Mouse (Mus musculus) embryonic facial prominence, embryonic 14.5 days (tissue): ENCODE measurements at regions not wholly inside any gene's neighbourhood (a gene's known extent, or its start where the extent isn't known, plus 50 kb on each side); places are given as distances from the start of the nearest gene placed in this dataset.
A peak's percentile ranks its signal among the peaks of the same experiment; 100 is the strongest.

Source experiments
- ATAC-seq: fragments of 200-750 bp; cut with Nextera tagmentation; 2 replicates; pipeline ENCODE4 v1.8.0; 2017; ENCODE audit warnings: low read depth, moderate number of reproducible peaks, moderate TSS enrichment
- DNase-seq: peaks from one replicate; pipeline ENCODE4 v3.0.0-alpha.2; 2015; ENCODE audit warnings: low spot score
- H3K27ac ChIP-seq: fragments of 300-500 bp; sonication (generic); replicated peaks from 2 replicates; pipeline ENCODE4 v1.5.1; 2014; ENCODE audit warnings: low read depth, mild to moderate bottlenecking, low read length, moderate library complexity
- H3K27me3 ChIP-seq: fragments of 300-500 bp; sonication (generic); replicated peaks from 2 replicates; pipeline ENCODE4 v1.6.1; 2014; ENCODE audit warnings: low read length; ENCODE audit not compliant: control insufficient read depth, insufficient read depth
- H3K36me3 ChIP-seq: fragments of 300-500 bp; sonication (generic); 2 replicates; pipeline ENCODE4 v1.6.1; 2014; ENCODE audit warnings: low read length, mixed read lengths; ENCODE audit not compliant: control insufficient read depth, insufficient read depth
- H3K4me1 ChIP-seq: fragments of 300-500 bp; sonication (generic); 2 replicates; pipeline ENCODE4 v1.6.1; 2014; ENCODE audit warnings: antibody characterized with exemption, low read length; ENCODE audit not compliant: control insufficient read depth, insufficient read depth
- H3K4me2 ChIP-seq: fragments of 300-500 bp; sonication (generic); 2 replicates; pipeline ENCODE4 v1.6.1; 2014; ENCODE audit warnings: low read depth, mild to moderate bottlenecking, low read length, moderate library complexity, mixed read lengths
- H3K4me3 ChIP-seq: fragments of 300-500 bp; sonication (generic); 2 replicates; pipeline ENCODE4 v1.5.1; 2014; ENCODE audit warnings: low read depth, mild to moderate bottlenecking, low read length
- H3K9ac ChIP-seq: fragments of 300-500 bp; sonication (generic); 2 replicates; pipeline ENCODE4 v1.6.1; 2014; ENCODE audit warnings: low read depth, mild to moderate bottlenecking, low read length, moderate library complexity, mixed read lengths
- H3K9me3 ChIP-seq: fragments of 300-500 bp; sonication (generic); 2 replicates; pipeline ENCODE4 v1.6.1; 2016; ENCODE audit warnings: low read length; ENCODE audit not compliant: control insufficient read depth
- WGBS: fragments of 180-500 bp; shearing (Covaris S2); extraction: QIAGEN DNeasy Blood & Tissue Kit; methylation state at CpG from one replicate; pipeline ENCODE4 v1.1.7; 2014; 5-methylcytosine and 5-hydroxymethylcytosine counted together

- Histone ChIP-seq H3K9me3 (no peaks in the 10 kb centered on the region), H3K27ac (no peak overlapping the region), H3K9ac (no peak overlapping the region), H3K4me3 (no peak overlapping the region), H3K27me3 (no peaks in the 10 kb centered on the region), H3K36me3 (no peaks in the 10 kb centered on the region), H3K4me2 (no peak overlapping the region), H3K4me1 (peaks cover 18% of the 10 kb centered on the region; the same call in 1 of the 2 replicates)
- 77% methylated on average over 7 of the region's 7 CpGs for WGBS
- ATAC-seq (no peak), DNase-seq (no peak)
Observed at GRCm38 (mm10) chr14:45983206-45983857, 325.4 kb upstream of the Ddhd1 start.

- Histone ChIP-seq H3K4me1 (peaks cover 18% of the 10 kb centered on the region; the same call in 1 of the 2 replicates), H3K36me3 (no peaks in the 10 kb centered on the region), H3K9me3 (no peaks in the 10 kb centered on the region), H3K4me2 (peak overlapping the region; percentile 37), H3K27ac (no peak overlapping the region; the same call in 1 of the 2 replicates), H3K9ac (no peak overlapping the region; the same call in 1 of the 2 replicates), H3K27me3 (no peaks in the 10 kb centered on the region), H3K4me3 (peak overlapping the region; percentile 12)
- WGBS, result 35% methylated on average over 20 of the region's 20 CpGs
- DNase-seq, result peak; percentile 88
- ATAC-seq, result peak; percentile 79; the same call in 1 of the 2 replicates
Observed at GRCm38 (mm10) chr14:45984135-45984892, 326.4 kb upstream of the Ddhd1 start.

GRCm38 (mm10) chr14:45992041-45992869, 334.3 kb upstream of the Ddhd1 start:
- Histone ChIP-seq H3K9ac (no peak overlapping the region), H3K9me3 (no peaks in the 10 kb centered on the region), H3K4me1 (peaks cover 19% of the 10 kb centered on the region), H3K27ac (no peak overlapping the region), H3K27me3 (no peaks in the 10 kb centered on the region), H3K4me2 (no peak overlapping the region), H3K4me3 (no peak overlapping the region), H3K36me3 (no peaks in the 10 kb centered on the region)
- no peak for DNase-seq
- 45% methylated on average over 17 of the region's 17 CpGs for WGBS
- no peak for ATAC-seq

GRCm38 (mm10) chr14:45992870-45993135, 334.9 kb upstream of the Ddhd1 start:
- no peaks in the 10 kb centered on the region for H3K36me3 ChIP-seq
- no peak overlapping the region for H3K4me2 ChIP-seq
- no peak overlapping the region for H3K27ac ChIP-seq
- peaks cover 19% of the 10 kb centered on the region for H3K4me1 ChIP-seq
- no peaks in the 10 kb centered on the region for H3K9me3 ChIP-seq
- H3K27me3 ChIP-seq, result no peaks in the 10 kb centered on the region
- DNase-seq (peak; percentile 23), ATAC-seq (no peak)
- no peak overlapping the region for H3K4me3 ChIP-seq
- 41% methylated on average over 4 of the region's 4 CpGs for WGBS
- no peak overlapping the region for H3K9ac ChIP-seq

GRCm38 (mm10) chr14:45993669-45994068, 335.7 kb upstream of the Ddhd1 start:
- Histone ChIP-seq H3K9me3 (no peaks in the 10 kb centered on the region), H3K4me3 (no peak overlapping the region), H3K4me1 (peaks cover 19% of the 10 kb centered on the region), H3K27me3 (no peaks in the 10 kb centered on the region), H3K4me2 (no peak overlapping the region), H3K27ac (no peak overlapping the region), H3K36me3 (no peaks in the 10 kb centered on the region), H3K9ac (no peak overlapping the region)
- 7% methylated on average over 3 of the region's 3 CpGs for WGBS
- ATAC-seq, result no peak
- DNase-seq, result peak; percentile 79

DNA sequence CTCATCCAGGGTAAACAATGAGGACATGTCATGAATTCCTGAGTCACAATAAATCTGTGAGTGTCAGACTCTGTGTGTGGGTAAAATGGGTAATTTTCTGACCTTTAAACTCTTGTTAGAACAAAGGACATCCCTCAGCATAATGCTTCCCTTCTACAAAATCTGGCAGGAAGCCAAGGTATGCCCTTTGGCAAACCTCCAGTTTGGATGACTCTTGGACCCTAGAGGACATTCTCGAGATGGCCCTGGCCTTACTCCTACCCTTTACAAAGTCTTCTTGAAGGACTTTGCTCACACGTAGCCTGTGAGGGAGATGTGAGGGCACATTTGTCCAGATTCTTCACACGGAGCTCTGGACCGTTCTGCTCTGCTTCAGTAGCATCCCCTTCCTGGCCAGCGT, 338.8 kb upstream of the Ddhd1 start:
- no peaks in the 10 kb centered on the region for H3K27me3 ChIP-seq
- H3K4me3 ChIP-seq, result no peak overlapping the region
- H3K27ac ChIP-seq, result no peak overlapping the region
- H3K4me2 ChIP-seq, result no peak overlapping the region
- no peaks in the 10 kb centered on the region for H3K9me3 ChIP-seq
- no peaks in the 10 kb centered on the region for H3K36me3 ChIP-seq
- ATAC-seq (peak; percentile 33; the same call in 1 of the 2 replicates), DNase-seq (no peak)
- H3K9ac ChIP-seq, result no peak overlapping the region
- peaks cover 14% of the 10 kb centered on the region for H3K4me1 ChIP-seq
- WGBS, result 46% methylated on average over 5 of the region's 5 CpGs

DNA sequence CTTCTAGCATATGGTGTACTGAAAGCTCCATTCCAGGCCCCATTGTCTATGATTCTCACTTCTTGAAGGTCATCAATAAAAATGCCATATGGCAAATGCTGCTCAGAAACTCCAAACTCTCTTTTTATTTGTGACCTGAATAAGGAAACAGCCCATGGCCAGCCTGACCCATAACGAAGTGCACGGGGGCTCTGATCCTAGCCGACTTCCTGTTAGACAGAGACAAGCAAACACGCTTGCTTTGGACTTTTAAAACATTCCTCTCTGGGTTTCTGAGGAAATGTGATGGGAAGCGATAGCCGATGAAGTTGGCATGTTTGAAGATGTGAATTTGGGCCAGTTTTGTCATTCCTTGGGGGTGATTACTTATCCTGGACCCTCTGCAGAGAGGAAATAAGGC, 346.1 kb upstream of the Ddhd1 start:
- Histone ChIP-seq H3K4me2 (no peak overlapping the region), H3K4me3 (no peak overlapping the region), H3K9me3 (no peaks in the 10 kb centered on the region), H3K4me1 (no peaks in the 10 kb centered on the region), H3K36me3 (no peaks in the 10 kb centered on the region), H3K27ac (no peak overlapping the region), H3K9ac (no peak overlapping the region), H3K27me3 (no peaks in the 10 kb centered on the region)
- 77% methylated on average over 6 of the region's 6 CpGs for WGBS
- no peak for DNase-seq
- no peak for ATAC-seq

DNA sequence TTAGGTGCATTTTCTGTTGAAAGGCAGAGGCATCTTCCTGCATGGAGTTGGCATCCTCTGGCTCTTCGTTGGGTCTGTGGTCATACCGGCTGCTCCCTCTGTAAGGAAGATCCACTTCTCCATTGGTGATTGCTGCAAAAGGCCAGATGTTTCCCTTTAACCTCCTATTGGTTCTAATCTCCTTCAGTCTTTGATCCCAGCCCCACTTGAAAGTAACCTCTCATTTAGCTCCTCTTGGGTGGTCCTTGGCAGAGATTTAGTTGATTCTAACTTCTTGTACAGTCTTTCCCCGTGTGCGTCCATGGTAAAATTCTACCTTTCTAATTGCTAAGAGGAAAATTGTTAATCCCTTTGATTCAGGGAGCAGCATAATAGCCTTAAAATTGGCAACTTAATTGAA, 347.4 kb upstream of the Ddhd1 start:
- no peak overlapping the region for H3K27ac ChIP-seq
- WGBS, result 23% methylated on average over 4 of the region's 4 CpGs
- no peaks in the 10 kb centered on the region for H3K4me1 ChIP-seq
- no peaks in the 10 kb centered on the region for H3K9me3 ChIP-seq
- H3K27me3 ChIP-seq, result no peaks in the 10 kb centered on the region
- H3K4me2 ChIP-seq, result no peak overlapping the region
- no peak for ATAC-seq
- no peak overlapping the region for H3K9ac ChIP-seq
- no peaks in the 10 kb centered on the region for H3K36me3 ChIP-seq
- DNase-seq, result no peak
- H3K4me3 ChIP-seq, result no peak overlapping the region
